ENCODE assay signal across 10 mouse cellular contexts in genomic region chr13:83526066-83526465, GRCm38 (mm10). TPM values are rescaled to one million over a fixed set of nuclear protein-coding genes. Genes with fewer than 3 reads are reported as not detected.
A peak's percentile ranks its signal among the peaks of the same experiment; 100 is the strongest.
DNase-seq lines count a peak whose midpoint lies in the region; ATAC-seq and TF ChIP-seq lines count a peak whose summit lies in the region.
"Had no signal": no experiment of that assay in that cellular context is flagged by ENCODE, and none has a peak within 500 bp of the region (broad histone marks: within the 10 kb centered on the region; RNA-seq: fewer than 3 reads in every experiment).

No protein-coding gene starts in this region.

- no peak overlapping the region for H3K4me2 ChIP-seq in hindbrain, embryonic 11.5 days (replicated peaks; ENCODE audit: low read depth, low read length)
- peak overlapping the region; percentile 73 for H3K4me2 ChIP-seq in forebrain, postnatal 0 days (ENCODE audit: low read depth)
- H3K4me2 ChIP-seq in liver, embryonic 15.5 days: peak overlapping the region; percentile 79

- no peak overlapping the region for H3K27ac ChIP-seq in hindbrain, embryonic 10.5 days
- no peak overlapping the region for H3K27ac ChIP-seq in hindbrain, embryonic 11.5 days (ENCODE audit: low read depth, low read length)
- H3K27ac ChIP-seq in bone marrow macrophage, adult 2 months (ENCODE audit: insufficient read depth, low read depth, low read length): peak overlapping the region; percentile 90
- peak overlapping the region; percentile 92 for H3K27ac ChIP-seq in forebrain, postnatal 0 days (ENCODE audit: low read depth, low read length)
- no peak overlapping the region for H3K27ac ChIP-seq in liver, embryonic 15.5 days (replicated peaks)

- TF ChIP-seq CTCF in bone marrow macrophage, adult 2 months (IDR thresholded peaks at IDR 0.05; ENCODE audit: low read depth, low read length): no peak
- TF ChIP-seq CTCF in forebrain, postnatal 0 days (IDR thresholded peaks at IDR 0.05; ENCODE audit: low read depth): no peak

- H3K36me3 ChIP-seq in hindbrain, embryonic 10.5 days: no peaks in the 10 kb centered on the region
- H3K36me3 ChIP-seq in hindbrain, embryonic 11.5 days (ENCODE audit: control insufficient read depth, insufficient read depth, low read length): no peaks in the 10 kb centered on the region
- H3K36me3 ChIP-seq in forebrain, postnatal 0 days (ENCODE audit: insufficient read depth): no peaks in the 10 kb centered on the region
- no peaks in the 10 kb centered on the region for H3K36me3 ChIP-seq in liver, embryonic 15.5 days (replicated peaks)
- H3K36me3 ChIP-seq: G1E had no signal

- no peak for ATAC-seq in hindbrain, embryonic 11.5 days (ENCODE audit: low FRiP score)
- ATAC-seq in forebrain, postnatal 0 days: no peak
- no peak for ATAC-seq in liver, embryonic 15.5 days (ENCODE audit: insufficient read depth)
- no peak for ATAC-seq in CD4-positive, CD25-positive, alpha-beta regulatory T cell, adult 4 months

- peaks cover 10% of the 10 kb centered on the region; the same call in 1 of the 2 replicates for H3K4me1 ChIP-seq in hindbrain, embryonic 10.5 days (replicated peaks)
- no peaks in the 10 kb centered on the region for H3K4me1 ChIP-seq in hindbrain, embryonic 11.5 days (replicated peaks; ENCODE audit: control insufficient read depth, insufficient read depth, low read length)
- 0 out of 2 replicates have a peak, but pooled peaks cover 2% of the 10 kb centered on the region for H3K4me1 ChIP-seq in bone marrow macrophage, adult 2 months (ENCODE audit: control insufficient read depth, insufficient read depth, low read length)
- H3K4me1 ChIP-seq in forebrain, postnatal 0 days (ENCODE audit: insufficient read depth): no peaks in the 10 kb centered on the region
- H3K4me1 ChIP-seq in liver, embryonic 15.5 days (replicated peaks): peaks cover 16% of the 10 kb centered on the region

- WGBS in hindbrain, embryonic 10.5 days: 51% methylated on average over 6 of the region's 6 CpGs
- WGBS in hindbrain, embryonic 11.5 days: 50% methylated on average over 6 of the region's 6 CpGs
- 32% methylated on average over 6 of the region's 6 CpGs for WGBS in forebrain, postnatal 0 days
- WGBS in liver, embryonic 15.5 days (ENCODE audit: insufficient replicate concordance): 11% methylated on average over 6 of the region's 6 CpGs

- no peak for TF ChIP-seq POLR2A in bone marrow macrophage, adult 2 months (IDR thresholded peaks at IDR 0.05; ENCODE audit: borderline replicate concordance, low read depth, low read length)

- H3K4me3 ChIP-seq in hindbrain, embryonic 10.5 days: peak overlapping the region; percentile 65
- H3K4me3 ChIP-seq in hindbrain, embryonic 11.5 days (ENCODE audit: low read depth, low read length): no peak overlapping the region
- H3K4me3 ChIP-seq in bone marrow macrophage, adult 2 months (ENCODE audit: insufficient read depth, low read length): peak overlapping the region; percentile 73
- H3K4me3 ChIP-seq in forebrain, postnatal 0 days (ENCODE audit: low read depth, low read length): peak overlapping the region; percentile 66
- H3K4me3 ChIP-seq in liver, embryonic 15.5 days (replicated peaks): peak overlapping the region; percentile 67

- no peak overlapping the region for H3K9ac ChIP-seq in hindbrain, embryonic 11.5 days (ENCODE audit: low read depth, low read length)
- H3K9ac ChIP-seq in forebrain, postnatal 0 days: peak overlapping the region; percentile 69
- H3K9ac ChIP-seq in liver, embryonic 15.5 days: no peak overlapping the region

- DNase-seq in hindbrain, embryonic 10.5 days (ENCODE audit: low spot score): no peak
- no peak for DNase-seq in hindbrain, embryonic 11.5 days (ENCODE audit: low spot score)
- peak; percentile 62 for DNase-seq in forebrain, postnatal 0 days
- no peak for DNase-seq in urinary bladder, adult 18-20 months (ENCODE audit: low spot score in 2 of 2)
- DNase-seq in kidney, postnatal 14 days: no peak
- DNase-seq: cerebellum, postnatal 36 days had no signal

- H3K9me3 ChIP-seq in hindbrain, embryonic 10.5 days: no peaks in the 10 kb centered on the region
- no peaks in the 10 kb centered on the region for H3K9me3 ChIP-seq in hindbrain, embryonic 11.5 days (ENCODE audit: control insufficient read depth, low read length)
- no peaks in the 10 kb centered on the region for H3K9me3 ChIP-seq in forebrain, postnatal 0 days (ENCODE audit: low read length)
- no peaks in the 10 kb centered on the region for H3K9me3 ChIP-seq in liver, embryonic 15.5 days (replicated peaks)
- H3K9me3 ChIP-seq: G1E had no signal

- H3K27me3 ChIP-seq in hindbrain, embryonic 10.5 days (ENCODE audit: insufficient read depth, poor library complexity, severe bottlenecking): peaks cover 20% of the 10 kb centered on the region; the same call in 1 of the 2 replicates
- H3K27me3 ChIP-seq in hindbrain, embryonic 11.5 days (ENCODE audit: control insufficient read depth, insufficient read depth, low read length): no peaks in the 10 kb centered on the region
- no peaks in the 10 kb centered on the region for H3K27me3 ChIP-seq in forebrain, postnatal 0 days (ENCODE audit: insufficient read depth, low read length)
- peaks cover 25% of the 10 kb centered on the region for H3K27me3 ChIP-seq in liver, embryonic 15.5 days

RNA-seq across cellular contexts. Expression of gene Mef2c, which starts 22.2 kb away (rescaled TPM):
- polyA plus RNA-seq in hindbrain, embryonic 10.5 days (2016; fragmentation: Nextera tagmentation; extraction: Ambion mirVana): 17.3 and 19.5 TPM in 2 replicates
- polyA plus RNA-seq in hindbrain, embryonic 11.5 days (2014; fragmentation: Nextera tagmentation; extraction: Ambion mirVana): 18.7 and 22.3 TPM in 2 replicates
- 51.6 and 61.5 TPM in 2 replicates for polyA plus RNA-seq in bone marrow macrophage, adult 2 months (2012; ENCODE audit: insufficient read depth, insufficient read length, missing spikeins)
- total RNA-seq in forebrain, postnatal 0 days (2014; rRNA removed): 245 and 448 TPM in 2 replicates
- polyA plus RNA-seq in forebrain, postnatal 0 days (2015; fragmentation: Nextera tagmentation; extraction: Ambion mirVana): 373 and 527 TPM in 2 replicates
- 9.8 and 12.0 TPM in 2 replicates for polyA plus RNA-seq in liver, embryonic 15.5 days (2015; fragmentation: Nextera tagmentation; extraction: Ambion mirVana)
- 10 to 100 TPM in 1 of 2 experiments, 1 to 10 TPM in 1; 1.2 to 14.7 TPM for polyA plus RNA-seq in CD4-positive, CD25-positive, alpha-beta regulatory T cell, adult 4 months (2017; shearing (Covaris generic))
- polyA plus RNA-seq: G1E had no signal

Comparison
In these comparisons a context has a peak if more than half of its experiments do, and no peak if none do; other contexts are left out.
1. H3K27ac ChIP-seq: peak in bone marrow macrophage, adult 2 months (single experiment) and forebrain, postnatal 0 days (single experiment); none in hindbrain, embryonic 10.5 days (single experiment), hindbrain, embryonic 11.5 days (single experiment) and liver, embryonic 15.5 days (single experiment).